Mouse (Mus musculus) heart, embryonic 13.5 days (tissue): ENCODE results near the gene Mbnl2. TPM values are rescaled to one million over a fixed set of nuclear protein-coding genes. Genes with fewer than 3 reads are reported as not detected.
A peak's percentile ranks its signal among the peaks of the same experiment; 100 is the strongest.

Source experiments
- ATAC-seq: fragments of 200-750 bp; cut with Nextera tagmentation; 2 replicates; pipeline ENCODE4 v1.8.0; 2017; ENCODE audit warnings: moderate TSS enrichment; ENCODE audit not compliant: insufficient number of reproducible peaks, low FRiP score, low TSS enrichment; ENCODE audit errors: extremely low read depth
- H3K27ac ChIP-seq: fragments of 300-500 bp; sonication (generic); replicated peaks from 2 replicates; pipeline ENCODE4 v1.5.1; 2015; ENCODE audit warnings: moderate library complexity, mild to moderate bottlenecking, inconsistent platforms
- H3K27me3 ChIP-seq: fragments of 300-500 bp; sonication (generic); replicated peaks from 2 replicates; pipeline ENCODE4 v1.6.1; 2015; ENCODE audit warnings: mild to moderate bottlenecking, inconsistent platforms
- H3K36me3 ChIP-seq: fragments of 300-500 bp; sonication (generic); 2 replicates; pipeline ENCODE4 v1.6.1; 2015; ENCODE audit warnings: mild to moderate bottlenecking, inconsistent platforms
- H3K4me1 ChIP-seq: fragments of 300-500 bp; sonication (generic); 2 replicates; pipeline ENCODE4 v1.6.1; 2015; ENCODE audit warnings: inconsistent platforms
- H3K4me2 ChIP-seq: fragments of 300-500 bp; sonication (generic); 2 replicates; pipeline ENCODE4 v1.6.1; 2015; ENCODE audit warnings: inconsistent platforms, mild to moderate bottlenecking, moderate library complexity
- H3K4me3 ChIP-seq: fragments of 300-500 bp; sonication (generic); 2 replicates; pipeline ENCODE4 v1.5.1; 2015; ENCODE audit warnings: moderate library complexity, mild to moderate bottlenecking, inconsistent platforms
- H3K9ac ChIP-seq: fragments of 300-500 bp; sonication (generic); 2 replicates; pipeline ENCODE4 v1.6.1; 2015; ENCODE audit warnings: inconsistent platforms, mild to moderate bottlenecking, moderate library complexity
- H3K9me3 ChIP-seq: fragments of 300-500 bp; sonication (generic); 2 replicates; pipeline ENCODE4 v1.6.1; 2016; ENCODE audit warnings: inconsistent platforms
- WGBS: fragments of 180-500 bp; shearing (Covaris S2); methylation state at CpG from one replicate; pipeline ENCODE4 v1.1.7; 2015; ENCODE audit warnings: mixed read lengths; 5-methylcytosine and 5-hydroxymethylcytosine counted together
- polyA plus RNA-seq: library from polyadenylated mRNA; unstranded; fragments of >200 nt; fragmentation: Nextera tagmentation; extraction: Ambion mirVana; gene quantifications from 2 replicates; pipeline ENCODE4 v1.2.1, GENCODE M21; 2015

Gene Mbnl2
- polyA plus RNA-seq, 1 experiment from 2014 or later: 88.9 TPM

GRCm38 (mm10) chr14:120313466-120313865, 38.0 kb downstream of the Mbnl2 start:
- H3K9ac ChIP-seq: peak overlapping the region; percentile 52; the same call in 1 of the 2 replicates
- H3K27me3 ChIP-seq: no peaks in the 10 kb centered on the region
- no peaks in the 10 kb centered on the region for H3K9me3 ChIP-seq
- H3K36me3 ChIP-seq: peaks cover 28% of the 10 kb centered on the region
- H3K4me3 ChIP-seq: no peak overlapping the region
- 0 out of 2 replicates have a peak overlapping the region, but pooled peaks have one; percentile 7 for H3K4me2 ChIP-seq
- ATAC-seq: no peak
- H3K27ac ChIP-seq: peak overlapping the region; percentile 50; the same call in 1 of the 2 replicates
- H3K4me1 ChIP-seq: peaks cover 78% of the 10 kb centered on the region
- 74% methylated on average over 8 of the region's 8 CpGs for WGBS

DNA sequence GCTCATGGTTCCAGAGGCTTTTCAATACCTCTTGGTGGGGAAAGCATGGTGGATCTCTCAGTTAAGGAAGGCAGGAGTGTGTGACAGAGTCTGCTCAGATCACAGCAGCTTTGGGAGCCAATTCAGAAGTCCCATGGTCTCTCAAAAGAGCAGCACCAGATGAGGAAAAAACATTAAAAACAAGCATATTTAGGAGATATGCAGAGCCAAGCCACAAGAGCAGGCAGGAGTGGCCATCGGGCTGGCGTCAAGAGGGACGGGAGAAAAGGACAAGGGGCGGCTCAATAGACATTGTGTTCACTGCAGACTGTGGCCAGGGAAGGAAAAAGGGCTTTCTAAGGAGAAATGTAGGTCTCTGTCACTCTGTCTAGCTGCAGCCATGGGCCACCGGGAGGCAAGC, 40.3 kb downstream of the Mbnl2 start:
- WGBS: 64% methylated on average over 5 of the region's 5 CpGs
- Histone ChIP-seq H3K4me1 (peaks cover 80% of the 10 kb centered on the region), H3K27ac (no peak overlapping the region), H3K4me2 (no peak overlapping the region), H3K27me3 (no peaks in the 10 kb centered on the region), H3K36me3 (peaks cover 39% of the 10 kb centered on the region), H3K9me3 (no peaks in the 10 kb centered on the region), H3K9ac (no peak overlapping the region), H3K4me3 (no peak overlapping the region)
- no peak for ATAC-seq

DNA sequence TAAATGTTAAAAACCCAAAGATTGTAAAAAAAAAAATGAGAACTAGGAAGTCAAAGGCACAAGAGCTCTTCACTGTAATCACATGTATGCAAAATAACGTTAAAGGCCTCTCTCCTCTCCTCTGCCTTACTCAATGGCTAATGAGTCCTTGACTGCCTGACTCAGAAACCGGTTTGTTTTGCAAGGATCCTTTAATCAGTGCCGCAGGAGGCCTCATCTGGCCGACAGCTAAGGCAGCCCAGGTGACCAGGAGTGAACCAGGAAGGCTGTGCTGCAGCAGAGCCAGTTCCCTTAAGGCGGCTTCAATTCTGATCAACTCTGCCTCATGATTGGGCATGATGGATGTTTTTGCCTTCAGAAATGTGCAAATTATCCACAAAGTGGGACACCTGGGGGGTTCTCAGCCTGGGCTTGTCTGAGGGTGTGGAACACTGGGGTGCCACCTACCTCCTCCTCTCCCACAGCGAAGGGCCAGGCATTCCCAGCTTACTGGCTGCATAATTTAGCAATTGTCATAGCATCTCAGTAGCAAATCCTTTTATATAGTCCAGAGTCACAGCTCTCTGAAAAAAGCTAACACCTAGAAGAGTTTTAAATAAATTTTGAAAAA, 43.0 kb downstream of the Mbnl2 start:
- Histone ChIP-seq H3K36me3 (peaks cover 35% of the 10 kb centered on the region), H3K9ac (no peak overlapping the region), H3K4me1 (peaks cover 77% of the 10 kb centered on the region), H3K27me3 (no peaks in the 10 kb centered on the region), H3K4me3 (no peak overlapping the region), H3K27ac (no peak overlapping the region), H3K9me3 (no peaks in the 10 kb centered on the region), H3K4me2 (no peak overlapping the region)
- 48% methylated on average over 6 of the region's 6 CpGs for WGBS
- ATAC-seq: no peak

- WGBS: 69% methylated on average over 9 of the region's 9 CpGs
- Histone ChIP-seq H3K27me3 (no peaks in the 10 kb centered on the region), H3K27ac (no peak overlapping the region), H3K9ac (no peak overlapping the region), H3K4me1 (peaks cover 77% of the 10 kb centered on the region), H3K4me2 (no peak overlapping the region), H3K9me3 (no peaks in the 10 kb centered on the region), H3K36me3 (peaks cover 29% of the 10 kb centered on the region), H3K4me3 (no peak overlapping the region)
- ATAC-seq: no peak
Observed at GRCm38 (mm10) chr14:120318974-120319731, 43.7 kb downstream of the Mbnl2 start.

DNA sequence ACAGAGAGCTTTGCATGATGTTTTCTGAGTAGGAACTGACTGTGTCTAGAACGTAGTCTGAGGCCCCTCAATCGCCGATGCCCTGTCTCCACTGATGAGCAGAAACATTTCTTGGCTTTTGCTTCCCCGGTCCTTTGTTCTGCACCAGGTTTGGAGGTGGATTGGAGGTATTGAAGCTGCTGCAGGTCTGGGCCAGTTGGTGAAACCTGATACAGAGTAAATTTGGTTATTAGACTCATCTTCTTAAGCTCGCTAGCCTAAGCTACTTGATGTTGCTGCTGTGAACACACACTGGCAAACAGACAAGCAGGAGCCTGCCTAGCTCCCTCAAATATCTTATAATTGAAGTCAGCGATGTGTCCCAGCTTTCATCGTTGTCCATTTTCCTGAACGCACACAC, 46.6 kb downstream of the Mbnl2 start:
- no peaks in the 10 kb centered on the region for H3K27me3 ChIP-seq
- peaks cover 87% of the 10 kb centered on the region for H3K4me1 ChIP-seq
- no peak overlapping the region for H3K9ac ChIP-seq
- no peak overlapping the region for H3K4me2 ChIP-seq
- WGBS: 86% methylated on average over 8 of the region's 8 CpGs
- no peak for ATAC-seq
- H3K9me3 ChIP-seq: no peaks in the 10 kb centered on the region
- no peak overlapping the region for H3K4me3 ChIP-seq
- no peak overlapping the region for H3K27ac ChIP-seq
- H3K36me3 ChIP-seq: peaks cover 38% of the 10 kb centered on the region

GRCm38 (mm10) chr14:120323111-120323510, 47.6 kb downstream of the Mbnl2 start:
- Histone ChIP-seq H3K27me3 (no peaks in the 10 kb centered on the region), H3K36me3 (peaks cover 40% of the 10 kb centered on the region), H3K4me3 (no peak overlapping the region), H3K9me3 (no peaks in the 10 kb centered on the region), H3K27ac (no peak overlapping the region), H3K4me2 (no peak overlapping the region), H3K4me1 (peaks cover 91% of the 10 kb centered on the region), H3K9ac (no peak overlapping the region)
- no peak for ATAC-seq
- WGBS: 67% methylated on average over 1 of the region's 1 CpGs

DNA sequence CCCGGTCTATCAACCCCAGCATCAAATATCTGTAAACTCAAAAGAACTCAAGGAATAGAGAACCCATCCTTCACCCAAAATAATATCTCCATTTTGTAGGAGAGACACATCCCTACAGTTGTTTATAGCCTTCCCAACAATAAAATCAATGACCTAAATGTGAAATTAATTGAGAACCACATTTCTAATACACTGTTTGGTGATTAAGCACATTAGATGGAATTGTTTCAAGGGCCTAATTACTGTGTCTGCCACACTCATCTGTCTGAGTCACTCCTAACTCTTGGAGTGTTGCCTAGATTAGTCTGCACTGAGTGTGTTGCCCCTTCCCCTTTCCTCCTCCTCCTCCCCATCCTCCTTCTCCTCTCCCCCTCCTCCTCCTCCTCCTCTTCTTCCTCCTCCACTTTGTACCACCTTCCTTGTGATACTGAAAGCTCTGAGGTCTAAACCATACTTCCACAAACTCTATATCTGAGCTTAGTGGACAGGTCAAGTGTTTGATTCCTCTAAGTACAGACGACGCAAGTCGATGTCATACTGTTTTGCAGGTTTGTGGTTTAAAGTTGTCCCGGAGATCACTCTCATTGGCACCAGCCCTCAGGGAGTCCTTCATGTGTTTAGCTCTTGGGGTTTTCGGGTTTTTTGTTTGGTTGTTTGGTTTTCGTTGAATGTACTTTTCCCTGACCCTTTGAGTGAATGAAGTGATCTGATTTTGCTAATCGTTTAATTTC, 48.8 kb downstream of the Mbnl2 start:
- Histone ChIP-seq H3K4me1 (peaks cover 84% of the 10 kb centered on the region), H3K4me3 (no peak overlapping the region), H3K27ac (no peak overlapping the region), H3K9ac (no peak overlapping the region), H3K4me2 (no peak overlapping the region), H3K27me3 (no peaks in the 10 kb centered on the region), H3K9me3 (no peaks in the 10 kb centered on the region), H3K36me3 (peaks cover 47% of the 10 kb centered on the region)
- 74% methylated on average over 8 of the region's 8 CpGs for WGBS
- ATAC-seq: no peak

- no peaks in the 10 kb centered on the region for H3K9me3 ChIP-seq
- no peak overlapping the region for H3K4me3 ChIP-seq
- 78% methylated on average over 19 of the region's 19 CpGs for WGBS
- H3K27ac ChIP-seq: 0 out of 2 replicates have a peak overlapping the region, but pooled peaks have one; percentile 15
- no peak overlapping the region for H3K4me2 ChIP-seq
- H3K4me1 ChIP-seq: peaks cover 76% of the 10 kb centered on the region
- ATAC-seq: no peak
- no peak overlapping the region for H3K9ac ChIP-seq
- H3K27me3 ChIP-seq: no peaks in the 10 kb centered on the region
- H3K36me3 ChIP-seq: peaks cover 40% of the 10 kb centered on the region
Observed at GRCm38 (mm10) chr14:120324883-120325480, 49.5 kb downstream of the Mbnl2 start.

DNA sequence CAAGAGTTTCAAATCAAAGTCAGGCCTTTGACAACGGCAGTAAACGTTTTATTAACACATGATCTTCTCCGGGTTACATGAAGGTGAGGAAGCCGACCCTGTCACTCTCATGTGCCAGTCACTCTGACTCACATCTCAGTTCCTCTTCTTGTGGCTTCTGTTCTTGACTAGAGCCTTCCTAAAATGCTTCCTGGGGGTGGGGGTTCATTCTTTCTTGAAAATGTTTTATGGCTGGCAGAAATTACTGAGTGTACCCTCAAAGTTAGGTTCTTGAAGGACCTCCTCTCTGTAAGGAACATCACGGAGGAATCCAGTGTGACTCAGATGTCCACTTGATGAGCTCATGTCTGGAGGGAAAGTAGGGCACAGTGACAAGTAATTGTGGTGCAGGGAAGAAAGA, 50.2 kb downstream of the Mbnl2 start:
- Histone ChIP-seq H3K27me3 (no peaks in the 10 kb centered on the region), H3K9ac (no peak overlapping the region), H3K27ac (no peak overlapping the region), H3K36me3 (peaks cover 42% of the 10 kb centered on the region), H3K4me3 (no peak overlapping the region), H3K4me2 (no peak overlapping the region), H3K4me1 (peaks cover 75% of the 10 kb centered on the region), H3K9me3 (no peaks in the 10 kb centered on the region)
- 67% methylated on average over 5 of the region's 5 CpGs for WGBS
- ATAC-seq: no peak

DNA sequence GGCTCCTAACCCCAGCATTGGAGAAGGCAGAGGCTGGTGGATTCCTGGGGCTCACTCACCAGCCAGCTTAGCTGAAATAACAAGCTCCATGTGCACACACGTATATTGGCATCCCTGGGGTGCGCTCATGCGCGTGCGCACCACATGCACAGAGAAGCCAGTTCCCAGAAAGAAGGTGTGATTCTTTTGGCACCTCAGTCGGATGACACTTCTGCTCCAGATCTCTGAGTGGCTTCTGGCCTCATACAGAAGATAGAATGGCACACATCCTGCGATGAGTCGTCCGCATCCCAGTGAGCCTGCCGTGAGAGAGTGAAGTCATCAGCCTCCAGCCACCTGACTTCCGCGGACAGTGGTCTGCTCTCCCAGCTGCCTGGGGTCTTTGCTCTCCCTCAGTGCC, 55.0 kb downstream of the Mbnl2 start:
- peak overlapping the region; percentile 48 for H3K9ac ChIP-seq
- 48% methylated on average over 12 of the region's 12 CpGs for WGBS
- no peak for ATAC-seq
- no peak overlapping the region for H3K4me2 ChIP-seq
- peaks cover 44% of the 10 kb centered on the region for H3K36me3 ChIP-seq
- H3K27ac ChIP-seq: peak overlapping the region; percentile 13; the same call in 1 of the 2 replicates
- peaks cover 68% of the 10 kb centered on the region for H3K4me1 ChIP-seq
- no peak overlapping the region for H3K4me3 ChIP-seq
- no peaks in the 10 kb centered on the region for H3K9me3 ChIP-seq
- no peaks in the 10 kb centered on the region for H3K27me3 ChIP-seq

GRCm38 (mm10) chr14:120330881-120331514, 55.5 kb downstream of the Mbnl2 start:
- no peak for ATAC-seq
- Histone ChIP-seq H3K27ac (peak overlapping the region; percentile 13; the same call in 1 of the 2 replicates), H3K4me3 (no peak overlapping the region)

More at GRCm38 (mm10) chr14:120330881-120331514, 55.5 kb downstream of the Mbnl2 start:
- Histone ChIP-seq H3K4me2 (no peak overlapping the region), H3K4me1 (peaks cover 67% of the 10 kb centered on the region), H3K9me3 (no peaks in the 10 kb centered on the region), H3K9ac (peak overlapping the region; percentile 48), H3K36me3 (peaks cover 38% of the 10 kb centered on the region), H3K27me3 (no peaks in the 10 kb centered on the region)
- WGBS: 73% methylated on average over 13 of the region's 13 CpGs
